Mouse (Mus musculus) CH12.LX (cell line): ENCODE measurements around the gene Hoxd8. TPM values are rescaled to one million over a fixed set of nuclear protein-coding genes. Genes with fewer than 3 reads are reported as not detected.
A peak's percentile ranks its signal among the peaks of the same experiment; 100 is the strongest.

Experiments
- DNase-seq: peaks from one replicate; pipeline ENCODE4 v3.0.0-alpha.2; 2013; ENCODE audit errors: extremely low read depth
- H3K27ac ChIP-seq: 2 replicates; pipeline ENCODE4 v1.5.1; 2012; ENCODE audit warnings: low read depth, mild to moderate bottlenecking, control low read depth, moderate library complexity; ENCODE audit not compliant: insufficient read depth
- H3K27me3 ChIP-seq: replicated peaks from 2 replicates; pipeline ENCODE3; 2012; ENCODE audit warnings: inconsistent platforms
- H3K36me3 ChIP-seq, 2 experiments: replicated peaks in 1 of 2; 2 replicates each; pipeline versions ENCODE3 to v1.6.1; 2012; ENCODE audit warnings: inconsistent platforms in 1 of 2, low read length in 1 of 2, mild to moderate bottlenecking in 1 of 2, mixed read lengths in 1 of 2, moderate library complexity in 1 of 2; ENCODE audit not compliant: control insufficient read depth in 1 of 2, insufficient read depth in 1 of 2
- H3K4me1 ChIP-seq, 2 experiments: 2 replicates each; pipeline ENCODE4 v1.6.1; 2012; ENCODE audit warnings: inconsistent platforms in 1 of 2, moderate library complexity in 1 of 2; ENCODE audit not compliant: insufficient read depth in 2 of 2, control insufficient read depth in 1 of 2
- H3K4me2 ChIP-seq: 2 replicates; pipeline ENCODE4 v1.6.1; 2012; ENCODE audit warnings: low read depth, mild to moderate bottlenecking, control low read depth; ENCODE audit not compliant: poor library complexity, insufficient read depth, severe bottlenecking
- H3K4me3 ChIP-seq, 3 experiments: fragments of 150-350 bp in 1 of 3; sonication (generic) in 1 of 3; replicated peaks in 1 of 3; 2 replicates each; pipeline versions ENCODE3 to v1.5.1; 2011 to 2012; ENCODE audit warnings: low read depth in 2 of 3, low read length in 2 of 3, mild to moderate bottlenecking in 2 of 3, moderate library complexity in 2 of 3, control low read depth in 1 of 3, improper control_type of control experiment in 1 of 3, inconsistent platforms in 1 of 3, mixed read lengths in 1 of 3; ENCODE audit not compliant: poor library complexity in 1 of 3
- H3K79me2 ChIP-seq: replicated peaks from 2 replicates; pipeline ENCODE4 v1.6.1; 2012; ENCODE audit warnings: mild to moderate bottlenecking, moderate library complexity; ENCODE audit not compliant: control insufficient read depth, poor library complexity, insufficient read depth, severe bottlenecking; ENCODE audit errors: extremely low read depth
- H3K9ac ChIP-seq: 2 replicates; pipeline ENCODE4 v1.6.1; 2012; ENCODE audit warnings: low read depth, mild to moderate bottlenecking, control low read depth, moderate library complexity; ENCODE audit not compliant: insufficient read depth
- H3K9me3 ChIP-seq: replicated peaks from 2 replicates; pipeline ENCODE3; 2012; ENCODE audit warnings: low read length, inconsistent platforms, mixed read lengths
- BHLHE40 ChIP-seq: IDR thresholded peaks from 2 replicates; pipeline ENCODE4 v1.6.1; 2011; ENCODE audit warnings: mild to moderate bottlenecking, low read depth, low read length, improper control_type of control experiment
- CHD1 ChIP-seq: IDR thresholded peaks from 2 replicates; pipeline ENCODE4 v1.6.1; 2012; ENCODE audit warnings: low read depth, low read length, improper control_type of control experiment, inconsistent platforms
- CHD2 ChIP-seq: IDR thresholded peaks from 2 replicates; pipeline ENCODE4 v1.6.1; 2011; ENCODE audit warnings: low read length, improper control_type of control experiment
- CTCF ChIP-seq, 2 experiments: IDR thresholded peaks in 1 of 2; conservative IDR thresholded peaks in 1 of 2; 2 replicates each; pipeline ENCODE4 v1.5.1; 2011 to 2012; ENCODE audit warnings: low read depth in 2 of 2, low read length in 2 of 2, improper control_type of control experiment in 1 of 2, inconsistent platforms in 1 of 2, mild to moderate bottlenecking in 1 of 2, moderate library complexity in 1 of 2
- E2F4 ChIP-seq: IDR thresholded peaks from 2 replicates; pipeline ENCODE4 v1.6.1; 2011; ENCODE audit warnings: low read depth, low read length, improper control_type of control experiment; ENCODE audit not compliant: insufficient replicate concordance
- ELF1 ChIP-seq: IDR thresholded peaks from 2 replicates; pipeline ENCODE4 v1.6.1; 2014; ENCODE audit warnings: low read depth, mild to moderate bottlenecking, inconsistent platforms, low read length, improper control_type of control experiment
- EP300 ChIP-seq: IDR thresholded peaks from 2 replicates; pipeline ENCODE4 v1.6.1; 2011; ENCODE audit warnings: low read length, improper control_type of control experiment
- ETS1 ChIP-seq: conservative IDR thresholded peaks from 2 replicates; pipeline ENCODE4 v1.6.1; 2012; ENCODE audit warnings: low read depth, mild to moderate bottlenecking, inconsistent platforms, low read length, improper control_type of control experiment, moderate library complexity
- GABPA ChIP-seq: IDR thresholded peaks from 2 replicates; pipeline ENCODE4 v1.6.1; 2012; ENCODE audit warnings: low read depth, low read length, improper control_type of control experiment, inconsistent platforms; ENCODE audit not compliant: insufficient replicate concordance
- HCFC1 ChIP-seq: IDR thresholded peaks from 2 replicates; pipeline ENCODE4 v1.6.1; 2012; ENCODE audit warnings: low read depth, mild to moderate bottlenecking, inconsistent platforms, low read length, improper control_type of control experiment
- IRF4 ChIP-seq: IDR thresholded peaks from 2 replicates; pipeline ENCODE4 v1.6.1; 2014; ENCODE audit warnings: low read depth, mild to moderate bottlenecking, inconsistent platforms, low read length, improper control_type of control experiment
- JUN ChIP-seq: IDR thresholded peaks from 2 replicates; pipeline ENCODE4 v1.6.1; 2011; ENCODE audit warnings: low read depth, mild to moderate bottlenecking, low read length, improper control_type of control experiment, moderate library complexity; ENCODE audit not compliant: insufficient read depth
- JUND ChIP-seq: conservative IDR thresholded peaks from 2 replicates; pipeline ENCODE4 v1.6.1; 2011; ENCODE audit warnings: low read depth, low read length, improper control_type of control experiment
- KAT2A ChIP-seq: IDR thresholded peaks from 2 replicates; pipeline ENCODE4 v1.6.1; 2012; ENCODE audit warnings: low read length, improper control_type of control experiment, inconsistent platforms; ENCODE audit not compliant: insufficient replicate concordance
- MAFK ChIP-seq: IDR thresholded peaks from 2 replicates; pipeline ENCODE4 v1.6.1; 2011; ENCODE audit warnings: low read length, improper control_type of control experiment; ENCODE audit not compliant: insufficient replicate concordance
- MAX ChIP-seq: IDR thresholded peaks from 2 replicates; pipeline ENCODE4 v1.6.1; 2011; ENCODE audit warnings: low read length, improper control_type of control experiment
- MAZ ChIP-seq: IDR thresholded peaks from 2 replicates; pipeline ENCODE4 v1.6.1; 2012; ENCODE audit warnings: low read depth, mild to moderate bottlenecking, inconsistent platforms, low read length, improper control_type of control experiment, moderate library complexity
- MEF2A ChIP-seq: IDR thresholded peaks from 2 replicates; pipeline ENCODE4 v1.6.1; 2014; ENCODE audit warnings: low read depth, mild to moderate bottlenecking, inconsistent platforms, low read length, improper control_type of control experiment, borderline replicate concordance
- MXI1 ChIP-seq: IDR thresholded peaks from 2 replicates; pipeline ENCODE4 v1.6.1; 2011; ENCODE audit warnings: mild to moderate bottlenecking, low read depth, low read length, improper control_type of control experiment
- MYC ChIP-seq: IDR thresholded peaks from 2 replicates; pipeline ENCODE4 v1.6.1; 2011; ENCODE audit warnings: low read depth, mild to moderate bottlenecking, improper control_type of control experiment, low read length
- NELFE ChIP-seq: IDR thresholded peaks from 2 replicates; pipeline ENCODE4 v1.6.1; 2011; ENCODE audit warnings: low read depth, low read length, improper control_type of control experiment
- NRF1 ChIP-seq: IDR thresholded peaks from 2 replicates; pipeline ENCODE4 v1.6.1; 2014; ENCODE audit warnings: low read depth, mild to moderate bottlenecking, inconsistent platforms, low read length, improper control_type of control experiment, moderate library complexity
- PAX5 ChIP-seq: IDR thresholded peaks from 2 replicates; pipeline ENCODE4 v1.6.1; 2012; ENCODE audit warnings: low read length, inconsistent platforms, mixed read lengths
- POLR2A ChIP-seq: IDR thresholded peaks from 2 replicates; pipeline ENCODE4 v1.6.1; 2011; ENCODE audit warnings: low read depth, mild to moderate bottlenecking, improper control_type of control experiment, low read length
- POLR2AphosphoS2 ChIP-seq: IDR thresholded peaks from 2 replicates; pipeline ENCODE4 v1.6.1; 2011; ENCODE audit warnings: low read depth, low read length, improper control_type of control experiment
- RAD21 ChIP-seq: IDR thresholded peaks from 2 replicates; pipeline ENCODE4 v1.6.1; 2011; ENCODE audit warnings: low read depth, mild to moderate bottlenecking, low read length, improper control_type of control experiment, moderate library complexity
- RCOR1 ChIP-seq: conservative IDR thresholded peaks from 2 replicates; pipeline ENCODE4 v1.6.1; 2012; ENCODE audit warnings: low read depth, mild to moderate bottlenecking, inconsistent platforms, low read length, improper control_type of control experiment
- SIN3A ChIP-seq: IDR thresholded peaks from 2 replicates; pipeline ENCODE4 v1.6.1; 2012; ENCODE audit warnings: low read length, improper control_type of control experiment, inconsistent platforms
- SMC3 ChIP-seq: IDR thresholded peaks from 2 replicates; pipeline ENCODE4 v1.6.1; 2011; ENCODE audit warnings: low read depth, low read length, improper control_type of control experiment
- TBP ChIP-seq: conservative IDR thresholded peaks from 2 replicates; pipeline ENCODE4 v1.6.1; 2011; ENCODE audit warnings: low read depth, low read length, improper control_type of control experiment
- TCF12 ChIP-seq: IDR thresholded peaks from 2 replicates; pipeline ENCODE4 v1.6.1; 2014; ENCODE audit warnings: low read depth, mild to moderate bottlenecking, inconsistent platforms, low read length, improper control_type of control experiment
- UBTF ChIP-seq: IDR thresholded peaks from 2 replicates; pipeline ENCODE4 v1.6.1; 2012; ENCODE audit warnings: low read depth, mild to moderate bottlenecking, inconsistent platforms, low read length, improper control_type of control experiment, moderate library complexity
- USF1 ChIP-seq: IDR thresholded peaks from 2 replicates; pipeline ENCODE4 v1.6.1; 2014; ENCODE audit warnings: low read depth, mild to moderate bottlenecking, inconsistent platforms, low read length, improper control_type of control experiment
- USF2 ChIP-seq: conservative IDR thresholded peaks from 2 replicates; pipeline ENCODE4 v1.6.1; 2011; ENCODE audit warnings: low read depth, low read length, improper control_type of control experiment
- ZC3H11A ChIP-seq: IDR thresholded peaks from 2 replicates; pipeline ENCODE4 v1.6.1; 2012; ENCODE audit warnings: low read depth, mild to moderate bottlenecking, inconsistent platforms, low read length, improper control_type of control experiment
- ZKSCAN1 ChIP-seq: IDR thresholded peaks from 2 replicates; pipeline ENCODE4 v1.6.1; 2012; ENCODE audit warnings: low read depth, inconsistent platforms, low read length, improper control_type of control experiment, borderline replicate concordance
- ZMIZ1 ChIP-seq: IDR thresholded peaks from 2 replicates; pipeline ENCODE4 v1.6.1; 2012; ENCODE audit warnings: low read depth, mild to moderate bottlenecking, inconsistent platforms, low read length, improper control_type of control experiment
- ZNF384 ChIP-seq: IDR thresholded peaks from 2 replicates; pipeline ENCODE4 v1.6.1; 2012; ENCODE audit warnings: low read depth, low read length, improper control_type of control experiment, inconsistent platforms
- dilution Hi-C: fragments of 300-500 bp; cut with MboI; formaldehyde crosslinking; loops from 2 replicates; pipeline ENCODE4 v1.14.3; 2020; ENCODE audit warnings: low sequenced_read_pairs; ENCODE audit not compliant: extremely low pct_unique_long_range_greater_than_20kb, extremely low pct_ligation_motif_present
- in situ Hi-C: fragments of 300-500 bp; cut with MboI; formaldehyde crosslinking; loops from 3 replicates; pipeline ENCODE4 v1.14.3; 2019; ENCODE audit warnings: low sequenced_read_pairs, low pct_ligation_motif_present, low pct_unique_long_range_greater_than_20kb, mixed read lengths
- polyA plus RNA-seq: library from polyadenylated mRNA; unstranded; fragments of >175 nt; gene quantifications from 2 replicates; pipeline ENCODE4 v1.2.1, GENCODE M21; 2012; ENCODE audit warnings: low read depth; ENCODE audit not compliant: insufficient read length
- total RNA-seq, 2 experiments: library from RNA; depleted of rRNA; stranded (reverse); fragments of 300-350 nt in 1 of 2; fragments of >200 nt in 1 of 2; gene quantifications; 2 replicates each; pipeline ENCODE4 v1.2.3; 2012 to 2014

The Hoxd8 gene
- total and polyA plus RNA-seq, 3 experiments, result 0.20 to 0.31 TPM; not detected in 1

GRCm38 (mm10) chr2:74715504-74716241 lies 11.3 kb downstream of the Hoxd8 start:
- no peaks in the 10 kb centered on the region for H3K79me2 ChIP-seq
- peak; percentile 95 for DNase-seq
- no peaks in the 10 kb centered on the region for H3K27me3 ChIP-seq
- H3K9ac ChIP-seq, result no peak overlapping the region
- dilution Hi-C loops (no loop called here), in situ Hi-C loops (loop anchor here (5.0 to 25.0 kb wide), 2 partner anchors 247 to 872 kb away; no protein-coding TSS in a partner anchor)
- peak overlapping the region in 2 of 3 experiments; percentile 36 to 47 for H3K4me3 ChIP-seq
- H3K27ac ChIP-seq, result 0 out of 2 replicates have a peak overlapping the region, but pooled peaks have one; percentile 16
- peak overlapping the region; percentile 67; the same call in 1 of the 2 replicates for H3K4me2 ChIP-seq
- TF ChIP-seq NELFE, result 0 out of 2 replicates have a peak, but pooled peaks have one; percentile 28
- TF ChIP-seq GABPA, result no peak
- TF ChIP-seq SMC3, result peak; percentile 92
- TF ChIP-seq ZKSCAN1, result no peak
- TF ChIP-seq TCF12, result peak; percentile 52; the same call in 1 of the 2 replicates
- no peak for TF ChIP-seq POLR2AphosphoS2
- TF ChIP-seq ZNF384, result no peak
- TF ChIP-seq ZC3H11A, result peak; percentile 65
- TF ChIP-seq CTCF (conservative IDR thresholded peaks at IDR 0.05 in 1 of 2, IDR thresholded peaks at IDR 0.05 in 1 of 2; ENCODE audit: low read depth in 2 of 2, low read length in 2 of 2), result peak; percentile 49 to 83
- TF ChIP-seq IRF4, result no peak; the same call in 1 of the 2 replicates
- no peak for TF ChIP-seq EP300
- no peak for TF ChIP-seq PAX5
- TF ChIP-seq ELF1, result 0 out of 2 replicates have a peak, but pooled peaks have one; percentile 26
- TF ChIP-seq JUND, result no peak
- peak; percentile 39; the same call in 1 of the 2 replicates for TF ChIP-seq MEF2A
- no peak for TF ChIP-seq RCOR1
- no peak for TF ChIP-seq TBP
- TF ChIP-seq UBTF, result no peak
- no peak for TF ChIP-seq USF2
- TF ChIP-seq NRF1, result no peak
- TF ChIP-seq CHD1, result no peak
- no peak for TF ChIP-seq SIN3A
- no peak for TF ChIP-seq HCFC1
- peak; percentile 46; the same call in 1 of the 2 replicates for TF ChIP-seq BHLHE40
- peak; percentile 80 for TF ChIP-seq RAD21
- TF ChIP-seq KAT2A, result no peak
- no peak for TF ChIP-seq MXI1
- TF ChIP-seq USF1, result no peak
- TF ChIP-seq MYC, result peak; percentile 64; the same call in 1 of the 2 replicates
- no peak for TF ChIP-seq ETS1
- no peak for TF ChIP-seq MAFK
- TF ChIP-seq CHD2, result no peak
- TF ChIP-seq POLR2A, result peak; percentile 42; the same call in 1 of the 2 replicates
- TF ChIP-seq ZMIZ1, result no peak
- no peak for TF ChIP-seq MAZ
- TF ChIP-seq JUN, result no peak
- TF ChIP-seq MAX, result 0 out of 2 replicates have a peak, but pooled peaks have one; percentile 39
- TF ChIP-seq E2F4, result no peak
- H3K36me3 ChIP-seq, result no peaks in the 10 kb centered on the region
- H3K9me3 ChIP-seq, result peaks cover 4% of the 10 kb centered on the region
- peaks cover 8 to 21% of the 10 kb centered on the region in 2 experiments for H3K4me1 ChIP-seq
